In the genomic region with DNA sequence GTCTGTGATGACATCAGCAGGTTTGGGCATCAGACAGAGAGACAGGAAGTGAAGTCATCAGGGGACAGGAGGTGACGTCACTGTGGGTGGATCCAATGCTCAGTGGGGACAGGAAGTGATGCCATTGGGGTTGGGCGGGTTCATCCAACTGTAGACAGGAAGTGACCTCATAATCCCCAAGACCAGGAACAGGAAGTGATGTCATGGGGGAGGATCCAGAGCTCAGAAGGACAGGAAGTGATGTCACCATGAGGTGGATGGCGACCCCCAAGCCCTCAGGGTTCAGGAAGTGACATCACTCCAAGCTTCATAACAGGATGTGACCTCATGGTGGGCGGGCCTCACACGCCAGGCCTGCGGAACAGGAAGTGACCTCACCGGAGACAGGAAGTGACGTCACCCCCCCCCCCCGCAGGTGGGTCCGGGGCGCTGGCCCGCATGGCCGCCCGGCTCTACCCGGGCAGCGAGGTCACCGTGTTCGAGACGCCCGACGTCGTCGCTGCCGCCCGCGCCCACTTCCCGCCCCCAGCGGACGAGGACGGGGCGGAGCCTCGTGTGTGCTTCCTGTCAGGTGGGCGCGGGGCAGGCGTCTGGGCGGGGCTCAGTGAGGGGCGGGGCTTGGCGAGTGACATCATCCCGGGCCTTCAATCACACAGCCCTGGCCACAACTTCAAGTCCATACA, we compare ENCODE assay signal across 10 mouse cellular contexts. TPM values are rescaled to one million over a fixed set of nuclear protein-coding genes. Genes with fewer than 3 reads are reported as not detected.
DNase-seq lines count a peak whose midpoint lies in the region; ATAC-seq lines count a peak whose summit lies in the region.
"Had no signal": no experiment of that assay in that cellular context is flagged by ENCODE, and none has a peak within 500 bp of the region (broad histone marks: within the 10 kb centered on the region; RNA-seq: fewer than 3 reads in every experiment).

No protein-coding gene starts in this region.

- H3K4me2 ChIP-seq in neural tube, embryonic 11.5 days (ENCODE audit: low read depth) = no peak overlapping the region
- H3K4me2 ChIP-seq in intestine, embryonic 16.5 days (ENCODE audit: low read depth, low read length) = no peak overlapping the region

- H3K4me1 ChIP-seq in neural tube, embryonic 11.5 days (ENCODE audit: control insufficient read depth, insufficient read depth, low read length) = no peaks in the 10 kb centered on the region
- H3K4me1 ChIP-seq in intestine, embryonic 16.5 days (ENCODE audit: control insufficient read depth, insufficient read depth, low read length) = no peaks in the 10 kb centered on the region

- 98% methylated on average over 24 of the region's 39 CpGs for WGBS in neural tube, embryonic 11.5 days
- 95% methylated on average over 33 of the region's 39 CpGs for WGBS in intestine, embryonic 16.5 days

- peaks cover 5% of the 10 kb centered on the region for H3K36me3 ChIP-seq in neural tube, embryonic 11.5 days (ENCODE audit: control insufficient read depth, insufficient read depth, low read length)
- H3K36me3 ChIP-seq in intestine, embryonic 16.5 days (ENCODE audit: control insufficient read depth, insufficient read depth, low read length) = peaks cover 32% of the 10 kb centered on the region
- H3K36me3 ChIP-seq in splenic B cell, adult 2 months (ENCODE audit: control insufficient read depth, insufficient read depth, low read length, poor library complexity, severe bottlenecking) = peaks cover 4% of the 10 kb centered on the region; the same call in 1 of the 2 replicates

- intact Hi-C loops in gastrocnemius, postnatal 14 days (cut with DNase I; ENCODE audit: low total_unique reads) = no loop called here

- H3K9me3 ChIP-seq in neural tube, embryonic 11.5 days (ENCODE audit: control insufficient read depth, low read length) = peaks cover 39% of the 10 kb centered on the region
- H3K9me3 ChIP-seq in intestine, embryonic 16.5 days (ENCODE audit: control insufficient read depth, low read length) = peaks cover 51% of the 10 kb centered on the region

- no peaks in the 10 kb centered on the region for H3K27me3 ChIP-seq in neural tube, embryonic 11.5 days (ENCODE audit: control insufficient read depth, insufficient read depth, low read length)
- H3K27me3 ChIP-seq in intestine, embryonic 16.5 days (replicated peaks; ENCODE audit: control insufficient read depth, insufficient read depth, low read length) = no peaks in the 10 kb centered on the region
- no peaks in the 10 kb centered on the region for H3K27me3 ChIP-seq in splenic B cell, adult 2 months (ENCODE audit: control insufficient read depth, insufficient read depth, low read length, poor library complexity, severe bottlenecking)

- peak; percentile 24 for DNase-seq in embryo, embryonic 10.5 days (ENCODE audit: low spot score)
- DNase-seq in embryo, embryonic 11 days = no peak
- no peak for DNase-seq in neural tube, embryonic 11.5 days (ENCODE audit: low spot score)
- DNase-seq in neural tube, embryonic 10.5 days (ENCODE audit: extremely low spot score, low spot score) = no peak
- peak; percentile 72 for DNase-seq in splenic B cell, adult 2 months (ENCODE audit: low read depth, low spot score)
- DNase-seq in MN1 (ENCODE audit: low spot score) = no peak
- DNase-seq in gastrocnemius, postnatal 14 days = no peak
- DNase-seq: layer of hippocampus, postnatal 36 days had no signal

- no peak overlapping the region for H3K4me3 ChIP-seq in neural tube, embryonic 11.5 days (ENCODE audit: low read depth, low read length)
- H3K4me3 ChIP-seq in intestine, embryonic 16.5 days (ENCODE audit: low read length) = no peak overlapping the region
- H3K4me3 ChIP-seq: myocyte had no signal

- no peak overlapping the region for H3K9ac ChIP-seq in neural tube, embryonic 11.5 days (ENCODE audit: low read length)
- H3K9ac ChIP-seq in intestine, embryonic 16.5 days (ENCODE audit: low read depth, low read length) = no peak overlapping the region

- no peak overlapping the region for H3K27ac ChIP-seq in neural tube, embryonic 11.5 days (ENCODE audit: low read depth, low read length)
- no peak overlapping the region for H3K27ac ChIP-seq in intestine, embryonic 16.5 days (ENCODE audit: low read length)

- ATAC-seq in neural tube, embryonic 11.5 days (ENCODE audit: insufficient read depth, low FRiP score, low TSS enrichment) = peak; percentile 53
- peak; percentile 21 for ATAC-seq in intestine, embryonic 16.5 days

RNA-seq across cellular contexts. Expression of a gene that starts 3.6 kb away (rescaled TPM):
- not detected in 2 replicates for polyA plus RNA-seq in neural tube, embryonic 11.5 days (2014; fragmentation: Nextera tagmentation; extraction: Ambion mirVana)
- not detected in 2 replicates for polyA plus RNA-seq in intestine, embryonic 16.5 days (2015; fragmentation: Nextera tagmentation; extraction: Ambion mirVana)
- not detected for total RNA-seq in gastrocnemius, postnatal 14 days (2021)
- total RNA-seq: layer of hippocampus, postnatal 36 days had no signal

Comparison
In these comparisons a context has a peak if more than half of its experiments do, and no peak if none do; other contexts are left out.
1. DNase-seq: peak in embryo, embryonic 10.5 days (single experiment) and splenic B cell, adult 2 months (single experiment); none in embryo, embryonic 11 days (single experiment), neural tube, embryonic 11.5 days (single experiment), neural tube, embryonic 10.5 days (single experiment), MN1 (single experiment) and gastrocnemius, postnatal 14 days (single experiment).